Mouse (Mus musculus): ENCODE results near the gene Rcc1l. TPM values are rescaled to one million over a fixed set of nuclear protein-coding genes. Genes with fewer than 3 reads are reported as not detected.

The Rcc1l gene
- total RNA-seq, 2 experiments from 2014 or later: 26.6 to 29.4 TPM

GRCm38 (mm10) chr5:134115639-134116259 lies 60.8 kb downstream of the Rcc1l start:
- DNase-seq: no peak

GRCm38 (mm10) chr5:134114981-134115380 lies 61.6 kb downstream of the Rcc1l start:
- no peak for DNase-seq

- DNase-seq: no peak
Observed at GRCm38 (mm10) chr5:134105829-134106228, 70.7 kb downstream of the Rcc1l start.

GRCm38 (mm10) chr5:134102720-134103119 lies 73.9 kb downstream of the Rcc1l start:
- no peak for DNase-seq

GRCm38 (mm10) chr5:134101883-134102282 lies 74.7 kb downstream of the Rcc1l start:
- DNase-seq: peak; percentile 16

GRCm38 (mm10) chr5:134101322-134101721 lies 75.3 kb downstream of the Rcc1l start:
- no peak for DNase-seq

- no peak for DNase-seq
Observed at GRCm38 (mm10) chr5:134100232-134100771, 76.3 kb downstream of the Rcc1l start.

- peak; percentile 97 for DNase-seq
Observed at GRCm38 (mm10) chr5:134099496-134100211, 76.9 kb downstream of the Rcc1l start, which contains the start of gene Castor2. Castor2 (plus strand) TSS chr5:134099711.

- DNase-seq: peak; percentile 52
Observed at GRCm38 (mm10) chr5:134098976-134099375, 77.6 kb downstream of the Rcc1l start.

- no peak for DNase-seq
Observed at GRCm38 (mm10) chr5:134098341-134098902, 78.2 kb downstream of the Rcc1l start.

Other genes with a start within 250 kb of the Rcc1l start
- gene Castor2, start 77.1 kb downstream of the Rcc1l start, total RNA-seq (2021): 10 to 100 TPM; 14.0 to 19.7 TPM
- gene Gtf2ird2, start 7.2 kb upstream of the Rcc1l start, total RNA-seq (2021): 10 to 100 TPM in 1 of 2 experiments, 1 to 10 TPM in 1; 7.4 to 12.0 TPM
- 10 to 100 TPM in 1 of 2 experiments, 1 to 10 TPM in 1; 8.4 to 10.2 TPM for gene Ncf1, start 52.9 kb upstream of the Rcc1l start, total RNA-seq (2021)
- 100 to 1,000 TPM; 228 to 249 TPM for gene Gtf2i, start 138.0 kb upstream of the Rcc1l start, total RNA-seq (2021)

All from adrenal gland, postnatal 10 days (tissue).